Mouse (Mus musculus): ENCODE measurements around the gene Ulk3.

DNA sequence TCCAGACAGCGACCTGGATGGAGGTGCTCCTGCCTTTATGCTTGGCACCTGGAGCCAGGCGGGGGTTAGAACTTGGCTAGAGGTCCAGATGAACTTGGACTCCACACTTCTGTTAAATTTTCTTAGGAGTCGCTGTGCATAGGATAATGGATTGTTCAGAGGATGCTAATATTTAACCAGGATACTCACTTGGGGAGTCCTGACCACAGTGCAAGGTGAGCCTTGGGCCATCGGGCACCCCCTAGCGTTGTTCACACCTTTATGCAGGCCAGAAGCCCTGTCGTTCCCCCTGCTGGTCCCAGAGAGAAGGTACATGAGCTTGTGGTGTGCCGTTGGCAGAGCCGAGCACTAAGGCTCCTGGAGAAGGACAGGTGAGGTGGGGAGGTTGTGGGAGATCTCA lies 22.4 kb upstream of the Ulk3 start:
- TF ChIP-seq POLR2A (IDR thresholded peaks at IDR 0.05; ENCODE audit: control insufficient read depth in 1 of 2, insufficient read depth in 1 of 2, low read depth in 1 of 2, low read length in 2 of 2, poor library complexity in 1 of 2), result no peak
- TF ChIP-seq CTCF (IDR thresholded peaks at IDR 0.05 in 2 of 3, conservative IDR thresholded peaks at IDR 0.05 in 1 of 3; ENCODE audit: control insufficient read depth in 1 of 3, insufficient read depth in 1 of 3, low read depth in 2 of 3, low read length in 3 of 3, poor library complexity in 1 of 3, severe bottlenecking in 1 of 3), result no peak
- TF ChIP-seq EP300 (IDR thresholded peaks at IDR 0.05; ENCODE audit: low read depth in 1 of 2, low read length in 2 of 2), result no peak
- TF ChIP-seq GATA1 (IDR thresholded peaks at IDR 0.05; ENCODE audit: low read depth, low read length), result no peak
- no peak for TF ChIP-seq TCF12 (IDR thresholded peaks at IDR 0.05; ENCODE audit: low read depth, low read length)
- no peak for TF ChIP-seq USF1 (IDR thresholded peaks at IDR 0.05; ENCODE audit: low read depth, low read length)
- no peak for TF ChIP-seq ETS1 (IDR thresholded peaks at IDR 0.05; ENCODE audit: low read depth, low read length)
- TF ChIP-seq BHLHE40 (IDR thresholded peaks at IDR 0.05; ENCODE audit: borderline replicate concordance, low read depth, low read length), result no peak
- no peak for TF ChIP-seq NELFE (IDR thresholded peaks at IDR 0.05; ENCODE audit: low read depth, low read length)
- TF ChIP-seq MAFK (IDR thresholded peaks at IDR 0.05; ENCODE audit: borderline replicate concordance, low read depth, low read length), result no peak
- no peak for TF ChIP-seq MAX (IDR thresholded peaks at IDR 0.05; ENCODE audit: low read length)
- no peak for TF ChIP-seq MEF2A (IDR thresholded peaks at IDR 0.05; ENCODE audit: extremely low read depth, insufficient replicate concordance, low read depth, low read length, poor library complexity, severe bottlenecking)
- TF ChIP-seq RCOR1 (IDR thresholded peaks at IDR 0.05; ENCODE audit: low read depth, low read length), result no peak
- no peak for TF ChIP-seq HCFC1 (IDR thresholded peaks at IDR 0.05; ENCODE audit: low read depth, low read length)
